Mouse (Mus musculus) forebrain, embryonic 11.5 days (tissue): ENCODE results near the gene Stag1. TPM values are rescaled to one million over a fixed set of nuclear protein-coding genes. Genes with fewer than 3 reads are reported as not detected.
"Not testable (repeated sequence)": the region's sequence is repeated elsewhere in the genome, so short reads cannot be mapped to it uniquely, and the experiment has no call there.

Experiments
- ATAC-seq: fragments of 200-750 bp; cut with Nextera tagmentation; replicated peaks from 2 replicates; pipeline ENCODE4 v1.8.0; 2017; ENCODE audit warnings: moderate TSS enrichment; ENCODE audit not compliant: low FRiP score
- DNase-seq: peaks from one replicate; pipeline ENCODE4 v3.0.0-alpha.2; 2017; ENCODE audit warnings: low spot score
- H3K27ac ChIP-seq: fragments of 300-500 bp; sonication (generic); 2 replicates; pipeline ENCODE4 v1.5.1; 2014; ENCODE audit warnings: low read depth, low read length
- H3K27me3 ChIP-seq: fragments of 300-500 bp; sonication (generic); 2 replicates; pipeline ENCODE4 v1.6.1; 2014; ENCODE audit warnings: mild to moderate bottlenecking, low read length, mixed read lengths; ENCODE audit not compliant: control insufficient read depth, insufficient read depth
- H3K36me3 ChIP-seq: fragments of 300-500 bp; sonication (generic); 2 replicates; pipeline ENCODE4 v1.6.1; 2014; ENCODE audit warnings: mild to moderate bottlenecking, low read length, moderate library complexity, mixed read lengths; ENCODE audit not compliant: control insufficient read depth, insufficient read depth
- H3K4me1 ChIP-seq: fragments of 300-500 bp; sonication (generic); replicated peaks from 2 replicates; pipeline ENCODE4 v1.6.1; 2014; ENCODE audit warnings: low read length, mixed read lengths; ENCODE audit not compliant: control insufficient read depth, insufficient read depth
- H3K4me2 ChIP-seq: fragments of 300-500 bp; sonication (generic); 2 replicates; pipeline ENCODE4 v1.6.1; 2014; ENCODE audit warnings: low read depth, mild to moderate bottlenecking, low read length, moderate library complexity, mixed read lengths; ENCODE audit not compliant: severe bottlenecking
- H3K4me3 ChIP-seq: fragments of 300-500 bp; sonication (generic); 2 replicates; pipeline ENCODE4 v1.5.1; 2014; ENCODE audit warnings: low read depth, low read length
- H3K9ac ChIP-seq: fragments of 300-500 bp; sonication (generic); 2 replicates; pipeline ENCODE4 v1.6.1; 2014; ENCODE audit warnings: low read length
- H3K9me3 ChIP-seq: fragments of 300-500 bp; sonication (generic); 2 replicates; pipeline ENCODE4 v1.6.1; 2016; ENCODE audit warnings: low read length, mixed read lengths; ENCODE audit not compliant: control insufficient read depth
- WGBS: fragments of 180-500 bp; shearing (Covaris S2); extraction: QIAGEN DNeasy Blood & Tissue Kit; methylation state at CpG from one replicate; pipeline ENCODE4 v1.1.7; 2014; 5-methylcytosine and 5-hydroxymethylcytosine counted together
- polyA plus RNA-seq: library from polyadenylated mRNA; unstranded; fragments of >200 nt; fragmentation: Nextera tagmentation; extraction: Ambion mirVana; gene quantifications from 2 replicates; pipeline ENCODE4 v1.2.1, GENCODE M21; 2014

The Stag1 gene
- polyA plus RNA-seq, 1 experiment from 2014 or later: 63.0 TPM

- Histone ChIP-seq H3K4me2 (no peak overlapping the region), H3K4me3 (no peak overlapping the region), H3K27me3 (no peaks in the 10 kb centered on the region), H3K9ac (no peak overlapping the region), H3K36me3 (no peaks in the 10 kb centered on the region), H3K4me1 (no peaks in the 10 kb centered on the region), H3K9me3 (no peaks in the 10 kb centered on the region), H3K27ac (no peak overlapping the region)
- WGBS: 78% methylated on average over 6 of the region's 6 CpGs
- no peak for DNase-seq
- ATAC-seq: no peak
Observed at GRCm38 (mm10) chr9:100733907-100734440, 136.4 kb downstream of the Stag1 start.

GRCm38 (mm10) chr9:100735993-100736645, 138.5 kb downstream of the Stag1 start:
- no peaks in the 10 kb centered on the region for H3K9me3 ChIP-seq
- DNase-seq (no peak), ATAC-seq (no peak)
- WGBS: 77% methylated on average over 4 of the region's 4 CpGs
- H3K36me3 ChIP-seq: no peaks in the 10 kb centered on the region
- no peak overlapping the region for H3K9ac ChIP-seq
- no peaks in the 10 kb centered on the region for H3K27me3 ChIP-seq
- no peak overlapping the region for H3K4me3 ChIP-seq
- no peaks in the 10 kb centered on the region for H3K4me1 ChIP-seq
- H3K4me2 ChIP-seq: no peak overlapping the region
- no peak overlapping the region for H3K27ac ChIP-seq

- H3K27me3 ChIP-seq: no peaks in the 10 kb centered on the region
- DNase-seq (no peak), ATAC-seq (no peak)
- no peaks in the 10 kb centered on the region for H3K36me3 ChIP-seq
- H3K4me2 ChIP-seq: no peak overlapping the region
- no peak overlapping the region for H3K9ac ChIP-seq
- no peaks in the 10 kb centered on the region for H3K4me1 ChIP-seq
- no peak overlapping the region for H3K27ac ChIP-seq
- no peaks in the 10 kb centered on the region for H3K9me3 ChIP-seq
- H3K4me3 ChIP-seq: no peak overlapping the region
Observed at GRCm38 (mm10) chr9:100736646-100737031, 139.0 kb downstream of the Stag1 start.

- not testable (repeated sequence) for H3K4me3 ChIP-seq, DNase-seq, H3K27ac ChIP-seq, H3K9me3 ChIP-seq, H3K9ac ChIP-seq, H3K36me3 ChIP-seq, H3K4me2 ChIP-seq, H3K4me1 ChIP-seq, ATAC-seq, H3K27me3 ChIP-seq
- 87% methylated on average over 2 of the region's 2 CpGs for WGBS
Observed at GRCm38 (mm10) chr9:100777238-100777637, 179.6 kb downstream of the Stag1 start.

- no peak for ATAC-seq
- Histone ChIP-seq H3K27ac (no peak overlapping the region), H3K9ac (no peak overlapping the region), H3K36me3 (no peaks in the 10 kb centered on the region), H3K4me2 (no peak overlapping the region), H3K27me3 (no peaks in the 10 kb centered on the region), H3K4me3 (no peak overlapping the region), H3K4me1 (no peaks in the 10 kb centered on the region), H3K9me3 (no peaks in the 10 kb centered on the region)
- DNase-seq: no peak
- WGBS: 85% methylated on average over 4 of the region's 4 CpGs
Observed at GRCm38 (mm10) chr9:100865984-100866383, 268.4 kb downstream of the Stag1 start.

- no peak overlapping the region for H3K4me3 ChIP-seq
- ATAC-seq (no peak), DNase-seq (no peak)
- no peak overlapping the region for H3K4me2 ChIP-seq
- H3K36me3 ChIP-seq: no peaks in the 10 kb centered on the region
- no peaks in the 10 kb centered on the region for H3K27me3 ChIP-seq
- no peaks in the 10 kb centered on the region for H3K9me3 ChIP-seq
- H3K4me1 ChIP-seq: no peaks in the 10 kb centered on the region
- no peak overlapping the region for H3K27ac ChIP-seq
- H3K9ac ChIP-seq: no peak overlapping the region
Observed at GRCm38 (mm10) chr9:100869635-100870034, 272.0 kb downstream of the Stag1 start.

- Histone ChIP-seq H3K36me3 (no peaks in the 10 kb centered on the region), H3K27me3 (no peaks in the 10 kb centered on the region), H3K27ac (no peak overlapping the region), H3K4me2 (no peak overlapping the region), H3K4me1 (no peaks in the 10 kb centered on the region), H3K9ac (no peak overlapping the region), H3K4me3 (no peak overlapping the region), H3K9me3 (no peaks in the 10 kb centered on the region)
- 100% methylated on average over 1 of the region's 1 CpGs for WGBS
- no peak for DNase-seq
- no peak for ATAC-seq
Observed at GRCm38 (mm10) chr9:100896111-100896510, 298.5 kb downstream of the Stag1 start.

GRCm38 (mm10) chr9:100898042-100898441, 300.4 kb downstream of the Stag1 start:
- no peak for DNase-seq

GRCm38 (mm10) chr9:100910352-100910751, 312.8 kb downstream of the Stag1 start:
- DNase-seq (no peak), ATAC-seq (no peak)
- no peak overlapping the region for H3K4me2 ChIP-seq
- no peak overlapping the region for H3K9ac ChIP-seq
- H3K4me1 ChIP-seq: no peaks in the 10 kb centered on the region
- no peaks in the 10 kb centered on the region for H3K36me3 ChIP-seq
- no peak overlapping the region for H3K27ac ChIP-seq
- no peaks in the 10 kb centered on the region for H3K27me3 ChIP-seq
- no peaks in the 10 kb centered on the region for H3K9me3 ChIP-seq
- H3K4me3 ChIP-seq: no peak overlapping the region

More at GRCm38 (mm10) chr9:100898042-100898441, 300.4 kb downstream of the Stag1 start:
- Histone ChIP-seq H3K9me3 (no peaks in the 10 kb centered on the region), H3K27ac (no peak overlapping the region), H3K4me3 (no peak overlapping the region), H3K4me2 (no peak overlapping the region), H3K9ac (no peak overlapping the region), H3K27me3 (no peaks in the 10 kb centered on the region), H3K4me1 (no peaks in the 10 kb centered on the region), H3K36me3 (no peaks in the 10 kb centered on the region)
- 86% methylated on average over 4 of the region's 4 CpGs for WGBS
- ATAC-seq: no peak
